Mouse (Mus musculus) fibroblast of lung, adult 2 months (primary cell): ENCODE data around the gene Hk3.

Experiments used
- DNase-seq: peaks from one replicate; pipeline ENCODE4 v3.0.0-alpha.2; 2011; ENCODE audit warnings: low read depth

The Hk3 gene

GRCm38 (mm10) chr13:55002090-55002489 lies 19.1 kb downstream of the Hk3 start:
- DNase-seq, result no peak

- DNase-seq, result no peak
These were observed 20.8 kb downstream of the Hk3 start for GRCm38 (mm10) chr13:55000433-55000832.

GRCm38 (mm10) chr13:54997568-54997967 lies 23.6 kb downstream of the Hk3 start:
- no peak for DNase-seq

GRCm38 (mm10) chr13:54995161-54995560 lies 26.0 kb downstream of the Hk3 start:
- DNase-seq, result no peak

GRCm38 (mm10) chr13:54994576-54994975 lies 26.6 kb downstream of the Hk3 start:
- no peak for DNase-seq

- no peak for DNase-seq
These were observed 29.0 kb downstream of the Hk3 start for GRCm38 (mm10) chr13:54992215-54992614.

GRCm38 (mm10) chr13:54988181-54988760 lies 32.9 kb downstream of the Hk3 start:
- no peak for DNase-seq

GRCm38 (mm10) chr13:54987405-54987804 lies 33.8 kb downstream of the Hk3 start:
- no peak for DNase-seq

- no peak for DNase-seq
These were observed 37.6 kb downstream of the Hk3 start for GRCm38 (mm10) chr13:54983614-54984013.

GRCm38 (mm10) chr13:54983001-54983400 lies 38.2 kb downstream of the Hk3 start:
- no peak for DNase-seq

GRCm38 (mm10) chr13:54980957-54981356 lies 40.2 kb downstream of the Hk3 start:
- no peak for DNase-seq

- no peak for DNase-seq
These were observed 42.4 kb downstream of the Hk3 start for GRCm38 (mm10) chr13:54978804-54979203.

GRCm38 (mm10) chr13:54975546-54975945 lies 45.6 kb downstream of the Hk3 start:
- no peak for DNase-seq

GRCm38 (mm10) chr13:54970521-54971247 lies 50.5 kb downstream of the Hk3 start:
- DNase-seq, result peak; percentile 6

- DNase-seq, result no peak
These were observed 51.7 kb downstream of the Hk3 start for GRCm38 (mm10) chr13:54969513-54969912.

- no peak for DNase-seq
These were observed 52.5 kb downstream of the Hk3 start for GRCm38 (mm10) chr13:54968636-54969035.

- no peak for DNase-seq
These were observed 53.7 kb downstream of the Hk3 start for GRCm38 (mm10) chr13:54967501-54967900.

- no peak for DNase-seq
These were observed 55.9 kb downstream of the Hk3 start for GRCm38 (mm10) chr13:54965256-54965655.

- no peak for DNase-seq
These were observed 60.7 kb downstream of the Hk3 start for GRCm38 (mm10) chr13:54960491-54960890.

GRCm38 (mm10) chr13:54959842-54960241 lies 61.3 kb downstream of the Hk3 start:
- no peak for DNase-seq

GRCm38 (mm10) chr13:54959059-54959701 lies 62.0 kb downstream of the Hk3 start:
- no peak for DNase-seq

GRCm38 (mm10) chr13:54957281-54957680 lies 63.9 kb downstream of the Hk3 start:
- no peak for DNase-seq
